Mouse (Mus musculus) CH12.LX (cell line): ENCODE results near the gene Ilf3. TPM values are rescaled to one million over a fixed set of nuclear protein-coding genes. Genes with fewer than 3 reads are reported as not detected.
A peak's percentile ranks its signal among the peaks of the same experiment; 100 is the strongest.

Source experiments
- DNase-seq: peaks from one replicate; pipeline ENCODE4 v3.0.0-alpha.2; 2013; ENCODE audit errors: extremely low read depth
- H3K27ac ChIP-seq: 2 replicates; pipeline ENCODE4 v1.5.1; 2012; ENCODE audit warnings: low read depth, mild to moderate bottlenecking, control low read depth, moderate library complexity; ENCODE audit not compliant: insufficient read depth
- H3K27me3 ChIP-seq: replicated peaks from 2 replicates; pipeline ENCODE3; 2012; ENCODE audit warnings: inconsistent platforms
- H3K36me3 ChIP-seq, 2 experiments: replicated peaks in 1 of 2; 2 replicates each; pipeline versions ENCODE3 to v1.6.1; 2012; ENCODE audit warnings: inconsistent platforms in 1 of 2, low read length in 1 of 2, mild to moderate bottlenecking in 1 of 2, mixed read lengths in 1 of 2, moderate library complexity in 1 of 2; ENCODE audit not compliant: control insufficient read depth in 1 of 2, insufficient read depth in 1 of 2
- H3K4me1 ChIP-seq, 2 experiments: 2 replicates each; pipeline ENCODE4 v1.6.1; 2012; ENCODE audit warnings: inconsistent platforms in 1 of 2, moderate library complexity in 1 of 2; ENCODE audit not compliant: insufficient read depth in 2 of 2, control insufficient read depth in 1 of 2
- H3K4me2 ChIP-seq: 2 replicates; pipeline ENCODE4 v1.6.1; 2012; ENCODE audit warnings: low read depth, mild to moderate bottlenecking, control low read depth; ENCODE audit not compliant: poor library complexity, insufficient read depth, severe bottlenecking
- H3K4me3 ChIP-seq, 3 experiments: fragments of 150-350 bp in 1 of 3; sonication (generic) in 1 of 3; replicated peaks in 1 of 3; 2 replicates each; pipeline versions ENCODE3 to v1.5.1; 2011 to 2012; ENCODE audit warnings: low read depth in 2 of 3, low read length in 2 of 3, mild to moderate bottlenecking in 2 of 3, moderate library complexity in 2 of 3, control low read depth in 1 of 3, improper control_type of control experiment in 1 of 3, inconsistent platforms in 1 of 3, mixed read lengths in 1 of 3; ENCODE audit not compliant: poor library complexity in 1 of 3
- H3K79me2 ChIP-seq: replicated peaks from 2 replicates; pipeline ENCODE4 v1.6.1; 2012; ENCODE audit warnings: mild to moderate bottlenecking, moderate library complexity; ENCODE audit not compliant: control insufficient read depth, poor library complexity, insufficient read depth, severe bottlenecking; ENCODE audit errors: extremely low read depth
- H3K9ac ChIP-seq: 2 replicates; pipeline ENCODE4 v1.6.1; 2012; ENCODE audit warnings: low read depth, mild to moderate bottlenecking, control low read depth, moderate library complexity; ENCODE audit not compliant: insufficient read depth
- H3K9me3 ChIP-seq: replicated peaks from 2 replicates; pipeline ENCODE3; 2012; ENCODE audit warnings: low read length, inconsistent platforms, mixed read lengths
- BHLHE40 ChIP-seq: IDR thresholded peaks from 2 replicates; pipeline ENCODE4 v1.6.1; 2011; ENCODE audit warnings: mild to moderate bottlenecking, low read depth, low read length, improper control_type of control experiment
- CHD1 ChIP-seq: IDR thresholded peaks from 2 replicates; pipeline ENCODE4 v1.6.1; 2012; ENCODE audit warnings: low read depth, low read length, improper control_type of control experiment, inconsistent platforms
- CHD2 ChIP-seq: IDR thresholded peaks from 2 replicates; pipeline ENCODE4 v1.6.1; 2011; ENCODE audit warnings: low read length, improper control_type of control experiment
- CTCF ChIP-seq, 2 experiments: IDR thresholded peaks in 1 of 2; conservative IDR thresholded peaks in 1 of 2; 2 replicates each; pipeline ENCODE4 v1.5.1; 2011 to 2012; ENCODE audit warnings: low read depth in 2 of 2, low read length in 2 of 2, improper control_type of control experiment in 1 of 2, inconsistent platforms in 1 of 2, mild to moderate bottlenecking in 1 of 2, moderate library complexity in 1 of 2
- E2F4 ChIP-seq: IDR thresholded peaks from 2 replicates; pipeline ENCODE4 v1.6.1; 2011; ENCODE audit warnings: low read depth, low read length, improper control_type of control experiment; ENCODE audit not compliant: insufficient replicate concordance
- ELF1 ChIP-seq: IDR thresholded peaks from 2 replicates; pipeline ENCODE4 v1.6.1; 2014; ENCODE audit warnings: low read depth, mild to moderate bottlenecking, inconsistent platforms, low read length, improper control_type of control experiment
- EP300 ChIP-seq: IDR thresholded peaks from 2 replicates; pipeline ENCODE4 v1.6.1; 2011; ENCODE audit warnings: low read length, improper control_type of control experiment
- ETS1 ChIP-seq: conservative IDR thresholded peaks from 2 replicates; pipeline ENCODE4 v1.6.1; 2012; ENCODE audit warnings: low read depth, mild to moderate bottlenecking, inconsistent platforms, low read length, improper control_type of control experiment, moderate library complexity
- GABPA ChIP-seq: IDR thresholded peaks from 2 replicates; pipeline ENCODE4 v1.6.1; 2012; ENCODE audit warnings: low read depth, low read length, improper control_type of control experiment, inconsistent platforms; ENCODE audit not compliant: insufficient replicate concordance
- HCFC1 ChIP-seq: IDR thresholded peaks from 2 replicates; pipeline ENCODE4 v1.6.1; 2012; ENCODE audit warnings: low read depth, mild to moderate bottlenecking, inconsistent platforms, low read length, improper control_type of control experiment
- IRF4 ChIP-seq: IDR thresholded peaks from 2 replicates; pipeline ENCODE4 v1.6.1; 2014; ENCODE audit warnings: low read depth, mild to moderate bottlenecking, inconsistent platforms, low read length, improper control_type of control experiment
- JUN ChIP-seq: IDR thresholded peaks from 2 replicates; pipeline ENCODE4 v1.6.1; 2011; ENCODE audit warnings: low read depth, mild to moderate bottlenecking, low read length, improper control_type of control experiment, moderate library complexity; ENCODE audit not compliant: insufficient read depth
- JUND ChIP-seq: conservative IDR thresholded peaks from 2 replicates; pipeline ENCODE4 v1.6.1; 2011; ENCODE audit warnings: low read depth, low read length, improper control_type of control experiment
- KAT2A ChIP-seq: IDR thresholded peaks from 2 replicates; pipeline ENCODE4 v1.6.1; 2012; ENCODE audit warnings: low read length, improper control_type of control experiment, inconsistent platforms; ENCODE audit not compliant: insufficient replicate concordance
- MAFK ChIP-seq: IDR thresholded peaks from 2 replicates; pipeline ENCODE4 v1.6.1; 2011; ENCODE audit warnings: low read length, improper control_type of control experiment; ENCODE audit not compliant: insufficient replicate concordance
- MAX ChIP-seq: IDR thresholded peaks from 2 replicates; pipeline ENCODE4 v1.6.1; 2011; ENCODE audit warnings: low read length, improper control_type of control experiment
- MAZ ChIP-seq: IDR thresholded peaks from 2 replicates; pipeline ENCODE4 v1.6.1; 2012; ENCODE audit warnings: low read depth, mild to moderate bottlenecking, inconsistent platforms, low read length, improper control_type of control experiment, moderate library complexity
- MEF2A ChIP-seq: IDR thresholded peaks from 2 replicates; pipeline ENCODE4 v1.6.1; 2014; ENCODE audit warnings: low read depth, mild to moderate bottlenecking, inconsistent platforms, low read length, improper control_type of control experiment, borderline replicate concordance
- MXI1 ChIP-seq: IDR thresholded peaks from 2 replicates; pipeline ENCODE4 v1.6.1; 2011; ENCODE audit warnings: mild to moderate bottlenecking, low read depth, low read length, improper control_type of control experiment
- MYC ChIP-seq: IDR thresholded peaks from 2 replicates; pipeline ENCODE4 v1.6.1; 2011; ENCODE audit warnings: low read depth, mild to moderate bottlenecking, improper control_type of control experiment, low read length
- NELFE ChIP-seq: IDR thresholded peaks from 2 replicates; pipeline ENCODE4 v1.6.1; 2011; ENCODE audit warnings: low read depth, low read length, improper control_type of control experiment
- NRF1 ChIP-seq: IDR thresholded peaks from 2 replicates; pipeline ENCODE4 v1.6.1; 2014; ENCODE audit warnings: low read depth, mild to moderate bottlenecking, inconsistent platforms, low read length, improper control_type of control experiment, moderate library complexity
- PAX5 ChIP-seq: IDR thresholded peaks from 2 replicates; pipeline ENCODE4 v1.6.1; 2012; ENCODE audit warnings: low read length, inconsistent platforms, mixed read lengths
- POLR2A ChIP-seq: IDR thresholded peaks from 2 replicates; pipeline ENCODE4 v1.6.1; 2011; ENCODE audit warnings: low read depth, mild to moderate bottlenecking, improper control_type of control experiment, low read length
- POLR2AphosphoS2 ChIP-seq: IDR thresholded peaks from 2 replicates; pipeline ENCODE4 v1.6.1; 2011; ENCODE audit warnings: low read depth, low read length, improper control_type of control experiment
- RAD21 ChIP-seq: IDR thresholded peaks from 2 replicates; pipeline ENCODE4 v1.6.1; 2011; ENCODE audit warnings: low read depth, mild to moderate bottlenecking, low read length, improper control_type of control experiment, moderate library complexity
- RCOR1 ChIP-seq: conservative IDR thresholded peaks from 2 replicates; pipeline ENCODE4 v1.6.1; 2012; ENCODE audit warnings: low read depth, mild to moderate bottlenecking, inconsistent platforms, low read length, improper control_type of control experiment
- SIN3A ChIP-seq: IDR thresholded peaks from 2 replicates; pipeline ENCODE4 v1.6.1; 2012; ENCODE audit warnings: low read length, improper control_type of control experiment, inconsistent platforms
- SMC3 ChIP-seq: IDR thresholded peaks from 2 replicates; pipeline ENCODE4 v1.6.1; 2011; ENCODE audit warnings: low read depth, low read length, improper control_type of control experiment
- TBP ChIP-seq: conservative IDR thresholded peaks from 2 replicates; pipeline ENCODE4 v1.6.1; 2011; ENCODE audit warnings: low read depth, low read length, improper control_type of control experiment
- TCF12 ChIP-seq: IDR thresholded peaks from 2 replicates; pipeline ENCODE4 v1.6.1; 2014; ENCODE audit warnings: low read depth, mild to moderate bottlenecking, inconsistent platforms, low read length, improper control_type of control experiment
- UBTF ChIP-seq: IDR thresholded peaks from 2 replicates; pipeline ENCODE4 v1.6.1; 2012; ENCODE audit warnings: low read depth, mild to moderate bottlenecking, inconsistent platforms, low read length, improper control_type of control experiment, moderate library complexity
- USF1 ChIP-seq: IDR thresholded peaks from 2 replicates; pipeline ENCODE4 v1.6.1; 2014; ENCODE audit warnings: low read depth, mild to moderate bottlenecking, inconsistent platforms, low read length, improper control_type of control experiment
- USF2 ChIP-seq: conservative IDR thresholded peaks from 2 replicates; pipeline ENCODE4 v1.6.1; 2011; ENCODE audit warnings: low read depth, low read length, improper control_type of control experiment
- ZC3H11A ChIP-seq: IDR thresholded peaks from 2 replicates; pipeline ENCODE4 v1.6.1; 2012; ENCODE audit warnings: low read depth, mild to moderate bottlenecking, inconsistent platforms, low read length, improper control_type of control experiment
- ZKSCAN1 ChIP-seq: IDR thresholded peaks from 2 replicates; pipeline ENCODE4 v1.6.1; 2012; ENCODE audit warnings: low read depth, inconsistent platforms, low read length, improper control_type of control experiment, borderline replicate concordance
- ZMIZ1 ChIP-seq: IDR thresholded peaks from 2 replicates; pipeline ENCODE4 v1.6.1; 2012; ENCODE audit warnings: low read depth, mild to moderate bottlenecking, inconsistent platforms, low read length, improper control_type of control experiment
- ZNF384 ChIP-seq: IDR thresholded peaks from 2 replicates; pipeline ENCODE4 v1.6.1; 2012; ENCODE audit warnings: low read depth, low read length, improper control_type of control experiment, inconsistent platforms
- dilution Hi-C: fragments of 300-500 bp; cut with MboI; formaldehyde crosslinking; loops from 2 replicates; pipeline ENCODE4 v1.14.3; 2020; ENCODE audit warnings: low sequenced_read_pairs; ENCODE audit not compliant: extremely low pct_unique_long_range_greater_than_20kb, extremely low pct_ligation_motif_present
- in situ Hi-C: fragments of 300-500 bp; cut with MboI; formaldehyde crosslinking; loops from 3 replicates; pipeline ENCODE4 v1.14.3; 2019; ENCODE audit warnings: low sequenced_read_pairs, low pct_ligation_motif_present, low pct_unique_long_range_greater_than_20kb, mixed read lengths
- polyA plus RNA-seq: library from polyadenylated mRNA; unstranded; fragments of >175 nt; gene quantifications from 2 replicates; pipeline ENCODE4 v1.2.1, GENCODE M21; 2012; ENCODE audit warnings: low read depth; ENCODE audit not compliant: insufficient read length
- total RNA-seq, 2 experiments: library from RNA; depleted of rRNA; stranded (reverse); fragments of 300-350 nt in 1 of 2; fragments of >200 nt in 1 of 2; gene quantifications; 2 replicates each; pipeline ENCODE4 v1.2.3; 2012 to 2014

Gene Ilf3
- total and polyA plus RNA-seq, 3 experiments, result 72.8 to 128 (median 77.3) TPM

DNA sequence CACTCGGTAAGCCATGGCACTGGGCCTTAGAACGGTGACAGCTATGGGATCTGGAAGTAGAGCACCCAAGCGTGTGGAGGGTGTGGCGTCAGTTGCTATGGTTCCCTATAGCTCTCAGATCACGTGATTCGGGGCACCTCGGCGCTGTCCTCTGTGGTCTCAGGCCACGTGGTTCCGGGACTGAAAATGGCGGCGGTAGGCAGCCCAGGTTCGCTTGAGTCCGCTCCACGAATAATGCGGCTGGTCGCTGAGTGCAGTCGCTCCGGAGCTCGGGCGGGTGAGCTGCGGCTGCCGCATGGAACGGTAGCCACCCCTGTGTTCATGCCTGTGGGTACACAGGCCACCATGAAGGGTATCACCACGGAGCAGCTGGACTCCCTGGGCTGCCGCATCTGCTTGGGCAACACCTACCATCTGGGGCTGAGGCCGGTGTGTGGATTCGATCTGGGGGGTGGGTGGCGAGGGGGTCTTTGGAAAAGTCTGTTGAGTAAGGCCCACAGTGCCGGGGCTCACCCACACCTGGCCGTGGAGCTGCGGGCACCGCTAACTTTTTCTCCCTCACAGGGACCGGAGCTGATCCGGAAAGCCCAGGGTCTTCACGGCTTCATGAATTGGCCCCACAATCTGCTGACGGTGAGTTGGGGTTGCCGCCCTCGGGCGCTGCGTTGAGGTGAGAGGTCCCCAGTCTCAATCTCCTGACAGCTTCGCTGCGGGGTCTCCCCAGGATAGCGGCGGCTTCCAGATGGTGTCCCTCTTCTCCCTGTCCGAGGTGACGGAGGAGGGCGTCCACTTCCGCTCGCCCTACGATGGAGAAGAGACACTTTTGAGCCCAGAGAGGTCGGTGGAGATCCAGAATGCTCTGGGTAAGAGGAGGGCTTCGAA lies 44.2 kb downstream of the Ilf3 start, which contains the start of gene Qtrt1:
Gene Qtrt1 (plus strand): TSS at position 169 of the 882 bp plus-strand sequence.
- in situ Hi-C loops, result loop anchor here (5.0 to 10.0 kb wide), 3 partner anchors 45 to 187 kb away; partner anchors contain the start of gene Ilf3
- H3K9me3 ChIP-seq, result no peaks in the 10 kb centered on the region
- peaks cover 27% of the 10 kb centered on the region for H3K79me2 ChIP-seq
- H3K4me1 ChIP-seq, result peaks cover 0 to 22% of the 10 kb centered on the region in 2 experiments; a peak in 2 of 4 replicates
- DNase-seq, result peak; percentile 95
- H3K27ac ChIP-seq, result peak within 1 kb of the TSS; percentile 50
- peak within 1 kb of the TSS; percentile 57 for H3K9ac ChIP-seq
- peaks cover 22 to 41% of the 10 kb centered on the region in 2 experiments for H3K36me3 ChIP-seq
- H3K4me3 ChIP-seq, result peak within 1 kb of the TSS; percentile 91 to 97 (median 93)
- H3K4me2 ChIP-seq, result peak within 1 kb of the TSS; percentile 60
- peak; percentile 90 for TF ChIP-seq TCF12
- TF ChIP-seq JUND, result no peak
- no peak for TF ChIP-seq EP300
- peak; percentile 78 for TF ChIP-seq POLR2A
- TF ChIP-seq ELF1, result peak; percentile 63; the same call in 1 of the 2 replicates
- peak; percentile 65; the same call in 1 of the 2 replicates for TF ChIP-seq UBTF
- no peak for TF ChIP-seq ZC3H11A
- TF ChIP-seq CTCF (conservative IDR thresholded peaks at IDR 0.05 in 1 of 2, IDR thresholded peaks at IDR 0.05 in 1 of 2; ENCODE audit: low read depth in 2 of 2, low read length in 2 of 2), result no peak
- no peak for TF ChIP-seq SMC3
- peak; percentile 72; the same call in 1 of the 2 replicates for TF ChIP-seq POLR2AphosphoS2
- peak; percentile 74 for TF ChIP-seq ZMIZ1
- peak; percentile 100 for TF ChIP-seq SIN3A
- no peak for TF ChIP-seq E2F4
- no peak for TF ChIP-seq RAD21
- no peak for TF ChIP-seq GABPA
- TF ChIP-seq NELFE, result peak; percentile 74
- TF ChIP-seq JUN, result no peak
- TF ChIP-seq USF1, result peak; percentile 96
- TF ChIP-seq MYC, result peak; percentile 99
- no peak for TF ChIP-seq IRF4
- TF ChIP-seq CHD1, result no peak
- no peak for TF ChIP-seq MAFK
- TF ChIP-seq CHD2, result no peak
- TF ChIP-seq ZKSCAN1, result no peak
- peak; percentile 97 for TF ChIP-seq USF2
- peak; percentile 61 for TF ChIP-seq HCFC1
- TF ChIP-seq MAX, result peak; percentile 100
- no peak for TF ChIP-seq KAT2A
- TF ChIP-seq ZNF384, result no peak
- TF ChIP-seq BHLHE40, result peak; percentile 91
- TF ChIP-seq MXI1, result peak; percentile 100
- TF ChIP-seq ETS1, result no peak
- no peak for TF ChIP-seq MAZ
- no peak for TF ChIP-seq RCOR1
- peak; percentile 51; the same call in 1 of the 2 replicates for TF ChIP-seq MEF2A
- no peak for TF ChIP-seq PAX5
- 0 out of 2 replicates have a peak, but pooled peaks have one; percentile 42 for TF ChIP-seq NRF1
- peak; percentile 78 for TF ChIP-seq TBP
- TF ChIP-seq, all 38 proteins: peak for 18
- dilution Hi-C loops, result no loop called here
- no peaks in the 10 kb centered on the region for H3K27me3 ChIP-seq
